Mouse (Mus musculus) retina, postnatal 7 days (tissue): ENCODE results near the gene Vmn1r67.
A peak's percentile ranks its signal among the peaks of the same experiment; 100 is the strongest.

ENCODE experiments used
- DNase-seq: peaks from one replicate; pipeline ENCODE4 v3.0.0-alpha.2; 2012; ENCODE audit warnings: low read depth, low spot score

Vmn1r67 gene

DNA sequence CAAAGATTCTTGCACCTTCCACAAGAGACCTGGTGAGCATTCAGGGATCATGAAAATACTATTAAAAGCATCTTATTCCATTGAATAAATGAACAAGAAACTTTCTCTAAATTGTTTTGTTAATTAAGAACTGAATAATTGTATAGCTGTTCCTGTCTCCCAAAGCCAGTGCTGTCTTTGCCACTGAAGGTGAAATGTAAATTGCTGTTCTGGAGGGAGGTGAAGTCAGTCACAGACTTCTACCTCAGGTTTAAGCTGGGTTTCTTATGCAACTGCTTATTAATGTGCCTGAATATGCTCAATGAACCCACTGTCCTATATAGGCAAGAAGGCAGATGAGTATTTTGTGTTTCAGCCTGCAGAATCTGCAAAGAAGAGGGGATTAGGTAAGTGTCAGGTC lies at the start of gene Vmn1r67:
Gene Vmn1r67, plus strand, starts transcription at position 301 of the 400 bp plus-strand sequence.
- no peak for DNase-seq

DNA sequence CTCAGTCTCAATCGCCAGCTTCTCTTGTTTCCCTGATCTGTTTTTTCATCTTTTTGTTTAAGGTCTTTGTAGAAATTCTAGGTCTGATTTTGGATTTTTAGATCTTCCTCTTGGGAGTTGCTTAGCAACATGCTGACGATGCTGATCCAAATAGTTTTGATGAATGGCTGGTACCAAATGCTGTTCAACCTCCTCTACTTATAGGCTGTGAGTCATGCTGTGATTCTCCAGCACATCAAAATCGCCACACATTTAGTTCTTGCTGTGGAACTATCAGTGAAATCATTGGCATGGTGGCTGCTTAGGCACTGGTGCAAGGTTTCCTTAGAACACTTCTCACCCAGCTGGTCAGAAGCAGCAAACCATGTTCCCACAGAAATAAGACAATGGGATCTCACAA lies 15.0 kb downstream of the Vmn1r67 start:
- no peak for DNase-seq

DNA sequence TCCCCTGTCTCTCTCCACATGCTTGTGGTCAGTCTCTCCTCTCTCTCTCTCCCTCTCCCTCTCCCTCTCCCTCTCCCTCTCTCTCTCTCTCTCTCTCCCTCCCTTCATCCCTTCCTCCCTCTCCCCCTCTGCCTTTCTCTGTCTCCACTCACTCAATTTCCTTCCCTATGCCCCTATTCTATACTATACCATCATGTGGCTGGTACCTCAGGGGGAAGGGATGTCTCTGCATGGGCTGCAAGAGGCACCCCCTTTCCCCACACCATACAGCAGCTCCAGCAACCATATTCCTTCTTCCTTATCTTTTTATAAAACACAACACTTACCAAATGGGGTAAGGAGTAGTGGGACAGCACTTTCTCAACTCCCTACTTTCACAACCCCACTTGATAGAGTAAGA lies 36.7 kb downstream of the Vmn1r67 start:
- DNase-seq: no peak

DNA sequence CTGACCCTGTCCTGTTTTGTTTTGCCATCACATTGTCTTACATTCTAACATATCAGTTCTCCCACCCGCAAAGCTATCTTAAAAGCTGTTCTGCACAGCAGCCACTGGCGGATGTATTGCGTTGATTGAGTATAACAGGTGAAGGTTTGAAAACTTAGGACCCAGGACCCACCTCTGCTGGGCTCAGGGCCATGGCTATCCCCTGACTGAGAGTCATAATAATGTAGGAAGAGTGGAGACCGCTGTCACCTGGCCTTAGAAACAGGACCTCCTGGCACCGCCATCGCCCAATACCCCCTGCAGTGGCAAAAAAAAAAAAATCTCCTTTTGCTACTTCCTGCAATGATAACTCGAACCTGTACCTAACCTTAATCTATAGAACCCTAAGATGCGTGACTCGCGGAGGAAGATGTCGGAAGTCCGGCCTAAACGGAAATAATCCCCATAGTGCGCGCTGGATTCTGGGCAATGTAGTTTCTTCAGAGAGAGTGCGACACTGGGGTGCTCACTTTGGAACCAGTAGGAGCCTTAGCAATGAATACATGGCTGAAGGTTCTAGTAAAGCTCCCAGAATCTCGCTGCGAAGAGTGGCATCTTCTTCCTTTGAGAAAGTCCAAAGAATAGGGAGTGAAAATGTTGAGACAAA lies 37.6 kb downstream of the Vmn1r67 start:
- peak; percentile 11 for DNase-seq

DNA sequence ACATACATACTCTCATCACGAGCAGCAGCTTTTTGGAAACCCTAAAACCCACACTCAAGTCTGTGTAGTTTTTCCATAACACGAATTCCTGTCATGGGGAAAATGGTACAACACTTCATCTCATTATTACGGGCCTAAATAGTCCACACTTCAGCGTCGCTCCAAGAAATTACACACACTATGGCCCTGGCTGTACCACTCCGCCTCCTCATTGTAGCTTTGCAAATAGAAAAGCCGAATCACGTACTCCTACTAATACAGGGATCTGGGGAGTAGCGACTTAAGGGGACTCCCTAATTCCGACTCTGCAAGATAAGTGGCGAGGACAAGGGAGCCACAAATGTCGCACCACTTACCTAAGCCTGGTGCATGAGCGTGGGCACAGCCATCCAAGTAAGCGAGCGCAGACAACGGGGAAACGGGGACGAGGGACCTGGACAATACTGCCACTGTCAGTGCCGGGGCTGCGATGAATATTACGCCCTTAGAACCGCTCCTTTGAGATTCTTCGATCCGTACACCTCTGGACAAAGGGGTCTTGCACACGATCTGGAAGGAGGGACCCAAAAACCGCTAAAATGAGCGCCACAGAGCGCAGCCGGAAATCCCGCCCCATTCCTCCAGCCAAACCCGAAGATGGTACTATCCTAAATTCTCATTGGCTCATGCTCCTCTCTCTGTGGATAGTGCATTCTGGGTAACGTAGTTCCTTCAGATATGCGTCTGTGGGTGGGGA lies 51.8 kb downstream of the Vmn1r67 start, which contains the start of gene Zik1:
Gene Zik1, minus strand, starts transcription at position 609 of the 736 bp plus-strand sequence.
- DNase-seq: peak; percentile 68

DNA sequence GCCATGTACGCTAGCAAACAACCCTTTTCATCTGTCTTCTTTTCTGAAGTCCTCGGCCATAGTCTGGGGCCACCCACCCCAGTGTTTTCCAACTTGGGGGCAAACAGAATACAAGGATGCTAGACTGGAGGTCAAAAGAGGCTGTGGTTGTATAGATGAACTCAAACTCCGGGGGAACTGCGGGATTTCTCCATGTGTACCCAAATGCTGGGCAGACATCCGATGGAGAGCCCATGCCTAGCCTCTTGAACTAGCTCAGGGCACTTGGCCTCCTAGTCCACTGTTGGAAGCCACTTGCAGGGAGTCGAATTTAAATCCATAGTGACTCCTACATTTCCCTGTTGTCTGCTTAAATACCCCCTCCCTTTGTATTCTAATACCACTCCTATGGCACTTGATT lies 52.4 kb downstream of the Vmn1r67 start:
- DNase-seq: no peak
